Mouse (Mus musculus) MEL (cell line): ENCODE results near the gene Nek9. TPM values are rescaled to one million over a fixed set of nuclear protein-coding genes. Genes with fewer than 3 reads are reported as not detected.

Source experiments
- DNase-seq: peaks from one replicate; pipeline ENCODE4 v3.0.0; 2011; ENCODE audit warnings: low read depth, low spot score
- H3K27ac ChIP-seq: 2 replicates; pipeline ENCODE4 v1.5.1; 2012; ENCODE audit warnings: low read depth, mild to moderate bottlenecking, control low read depth, low read length, moderate library complexity; ENCODE audit not compliant: control insufficient read depth
- H3K27me3 ChIP-seq, 2 experiments: fragments of 150-350 bp in 1 of 2; sonication (generic) in 1 of 2; 2 replicates each; pipeline ENCODE4 v1.6.1; 2012; ENCODE audit warnings: low read length in 2 of 2, mild to moderate bottlenecking in 2 of 2, improper control_type of control experiment in 1 of 2, moderate library complexity in 1 of 2; ENCODE audit not compliant: insufficient read depth in 2 of 2, control insufficient read depth in 1 of 2
- H3K36me3 ChIP-seq, 2 experiments: 2 replicates each; pipeline ENCODE4 v1.6.1; 2012 to 2014; ENCODE audit warnings: low read length in 2 of 2, improper control_type of control experiment in 1 of 2, inconsistent platforms in 1 of 2, mild to moderate bottlenecking in 1 of 2; ENCODE audit not compliant: insufficient read depth in 2 of 2, control insufficient read depth in 1 of 2
- H3K4me1 ChIP-seq, 2 experiments: fragments of 150-350 bp in 1 of 2; sonication (generic) in 1 of 2; 2 replicates each; pipeline ENCODE4 v1.6.1; 2012; ENCODE audit warnings: low read length in 2 of 2, improper control_type of control experiment in 1 of 2, mild to moderate bottlenecking in 1 of 2; ENCODE audit not compliant: insufficient read depth in 2 of 2, control insufficient read depth in 1 of 2
- H3K4me3 ChIP-seq, 2 experiments: fragments of 150-350 bp in 1 of 2; sonication (generic) in 1 of 2; 2 replicates each; pipeline ENCODE4 v1.5.1; 2012; ENCODE audit warnings: low read depth in 2 of 2, low read length in 2 of 2, mild to moderate bottlenecking in 2 of 2, moderate library complexity in 2 of 2, control low read depth in 1 of 2, improper control_type of control experiment in 1 of 2; ENCODE audit not compliant: control insufficient read depth in 1 of 2, insufficient read depth in 1 of 2
- H3K79me2 ChIP-seq: 2 replicates; pipeline ENCODE4 v1.6.1; 2012; ENCODE audit warnings: mild to moderate bottlenecking, low read length, moderate library complexity; ENCODE audit not compliant: control insufficient read depth, poor library complexity, insufficient read depth
- H3K9ac ChIP-seq: 2 replicates; pipeline ENCODE4 v1.6.1; 2012; ENCODE audit warnings: low read depth, mild to moderate bottlenecking, control low read depth, low read length, moderate library complexity; ENCODE audit not compliant: control insufficient read depth, poor library complexity, severe bottlenecking
- H3K9me3 ChIP-seq: fragments of 150-350 bp; sonication (generic); replicated peaks from 2 replicates; pipeline ENCODE4 v1.6.1; 2012; ENCODE audit warnings: mild to moderate bottlenecking, low read length, improper control_type of control experiment, moderate library complexity; ENCODE audit not compliant: insufficient read depth
- BHLHE40 ChIP-seq: IDR thresholded peaks from 2 replicates; pipeline ENCODE4 v1.6.1; 2012; ENCODE audit warnings: low read depth, mild to moderate bottlenecking, inconsistent platforms, low read length, improper control_type of control experiment, borderline replicate concordance
- CHD1 ChIP-seq: IDR thresholded peaks from 2 replicates; pipeline ENCODE4 v1.6.1; 2012; ENCODE audit warnings: low read depth, mild to moderate bottlenecking, inconsistent platforms, low read length, improper control_type of control experiment
- CHD2 ChIP-seq: IDR thresholded peaks from 2 replicates; pipeline ENCODE4 v1.6.1; 2011; ENCODE audit warnings: low read length, improper control_type of control experiment
- E2F4 ChIP-seq: IDR thresholded peaks from 2 replicates; pipeline ENCODE4 v1.6.1; 2011; ENCODE audit warnings: low read depth, low read length, improper control_type of control experiment, borderline replicate concordance
- ELF1 ChIP-seq: IDR thresholded peaks from 2 replicates; pipeline ENCODE4 v1.6.1; 2014; ENCODE audit warnings: low read depth, mild to moderate bottlenecking, inconsistent platforms, low read length, improper control_type of control experiment, moderate library complexity
- EP300 ChIP-seq, 2 experiments: IDR thresholded peaks; 2 replicates each; pipeline ENCODE4 v1.6.1; 2011; ENCODE audit warnings: improper control_type of control experiment in 2 of 2, low read length in 2 of 2, low read depth in 1 of 2, mild to moderate bottlenecking in 1 of 2
- ETS1 ChIP-seq: IDR thresholded peaks from 2 replicates; pipeline ENCODE4 v1.6.1; 2012; ENCODE audit warnings: low read depth, mild to moderate bottlenecking, inconsistent platforms, low read length, improper control_type of control experiment, moderate library complexity
- GABPA ChIP-seq: IDR thresholded peaks from 2 replicates; pipeline ENCODE4 v1.6.1; 2012; ENCODE audit warnings: low read depth, mild to moderate bottlenecking, inconsistent platforms, low read length, improper control_type of control experiment, moderate library complexity
- HCFC1 ChIP-seq: IDR thresholded peaks from 2 replicates; pipeline ENCODE4 v1.6.1; 2012; ENCODE audit warnings: low read depth, mild to moderate bottlenecking, inconsistent platforms, low read length, improper control_type of control experiment, moderate library complexity
- JUND ChIP-seq: IDR thresholded peaks from 2 replicates; pipeline ENCODE4 v1.6.1; 2011; ENCODE audit warnings: low read depth, mild to moderate bottlenecking, improper control_type of control experiment, low read length
- MAX ChIP-seq: IDR thresholded peaks from 2 replicates; pipeline ENCODE4 v1.6.1; 2011; ENCODE audit warnings: low read length, improper control_type of control experiment
- MXI1 ChIP-seq: IDR thresholded peaks from 2 replicates; pipeline ENCODE4 v1.6.1; 2011; ENCODE audit warnings: mild to moderate bottlenecking, low read depth, low read length, improper control_type of control experiment
- MYB ChIP-seq: IDR thresholded peaks from 2 replicates; pipeline ENCODE4 v1.6.1; 2011; ENCODE audit warnings: mild to moderate bottlenecking, low read depth, low read length, improper control_type of control experiment
- MYC ChIP-seq: IDR thresholded peaks from 2 replicates; pipeline ENCODE4 v1.6.1; 2011; ENCODE audit warnings: low read depth, mild to moderate bottlenecking, low read length, improper control_type of control experiment, moderate library complexity
- NELFE ChIP-seq: IDR thresholded peaks from 2 replicates; pipeline ENCODE4 v1.6.1; 2011; ENCODE audit warnings: low read depth, low read length, improper control_type of control experiment
- NRF1 ChIP-seq: IDR thresholded peaks from 2 replicates; pipeline ENCODE4 v1.6.1; 2014; ENCODE audit warnings: low read depth, mild to moderate bottlenecking, inconsistent platforms, low read length, improper control_type of control experiment, moderate library complexity; ENCODE audit not compliant: poor library complexity, insufficient read depth, severe bottlenecking
- POLR2A ChIP-seq, 2 experiments: IDR thresholded peaks; 2 replicates each; pipeline ENCODE4 v1.6.1; 2011 to 2012; ENCODE audit warnings: low read length in 2 of 2, mild to moderate bottlenecking in 2 of 2, control low read depth in 1 of 2, improper control_type of control experiment in 1 of 2, low read depth in 1 of 2, moderate library complexity in 1 of 2; ENCODE audit not compliant: control insufficient read depth in 1 of 2, insufficient read depth in 1 of 2, poor library complexity in 1 of 2
- POLR2AphosphoS2 ChIP-seq: IDR thresholded peaks from 2 replicates; pipeline ENCODE4 v1.6.1; 2011; ENCODE audit warnings: low read length, improper control_type of control experiment
- RAD21 ChIP-seq: IDR thresholded peaks from 2 replicates; pipeline ENCODE4 v1.6.1; 2011; ENCODE audit warnings: mild to moderate bottlenecking, low read depth, low read length, improper control_type of control experiment
- RCOR1 ChIP-seq: IDR thresholded peaks from 2 replicates; pipeline ENCODE4 v1.6.1; 2012; ENCODE audit warnings: low read depth, mild to moderate bottlenecking, inconsistent platforms, low read length, improper control_type of control experiment
- SIN3A ChIP-seq: IDR thresholded peaks from 2 replicates; pipeline ENCODE4 v1.6.1; 2012; ENCODE audit warnings: low read length, improper control_type of control experiment, inconsistent platforms
- SMC3 ChIP-seq: IDR thresholded peaks from 2 replicates; pipeline ENCODE4 v1.6.1; 2011; ENCODE audit warnings: low read depth, low read length, improper control_type of control experiment
- TAL1 ChIP-seq: IDR thresholded peaks from 2 replicates; pipeline ENCODE4 v1.6.1; 2012; ENCODE audit warnings: mild to moderate bottlenecking, inconsistent platforms, low read length, moderate library complexity, mixed read lengths
- TCF12 ChIP-seq: IDR thresholded peaks from 2 replicates; pipeline ENCODE4 v1.6.1; 2014; ENCODE audit warnings: low read depth, mild to moderate bottlenecking, inconsistent platforms, low read length, improper control_type of control experiment, moderate library complexity
- UBTF ChIP-seq: IDR thresholded peaks from 2 replicates; pipeline ENCODE4 v1.6.1; 2012; ENCODE audit warnings: low read depth, mild to moderate bottlenecking, inconsistent platforms, low read length, improper control_type of control experiment, moderate library complexity, borderline replicate concordance; ENCODE audit not compliant: insufficient read depth
- USF2 ChIP-seq, 2 experiments: IDR thresholded peaks; 2 replicates each; pipeline ENCODE4 v1.6.1; 2011 to 2012; ENCODE audit warnings: improper control_type of control experiment in 2 of 2, low read length in 2 of 2, borderline replicate concordance in 1 of 2, inconsistent platforms in 1 of 2, low read depth in 1 of 2, mild to moderate bottlenecking in 1 of 2; ENCODE audit not compliant: insufficient read depth in 1 of 2
- ZKSCAN1 ChIP-seq: IDR thresholded peaks from 2 replicates; pipeline ENCODE4 v1.6.1; 2012; ENCODE audit warnings: low read depth, mild to moderate bottlenecking, inconsistent platforms, low read length, improper control_type of control experiment, moderate library complexity
- ZMIZ1 ChIP-seq: IDR thresholded peaks from 2 replicates; pipeline ENCODE4 v1.6.1; 2012; ENCODE audit warnings: low read depth, mild to moderate bottlenecking, inconsistent platforms, low read length, improper control_type of control experiment, moderate library complexity
- ZNF384 ChIP-seq: IDR thresholded peaks from 2 replicates; pipeline ENCODE4 v1.6.1; 2012; ENCODE audit warnings: low read depth, mild to moderate bottlenecking, inconsistent platforms, low read length, improper control_type of control experiment
- polyA plus RNA-seq, 2 experiments: library from polyadenylated mRNA; stranded (reverse) in 1 of 2; unstranded in 1 of 2; fragments of >175 nt in 1 of 2; fragments of >200 nt in 1 of 2; gene quantifications; 2 replicates each; pipeline versions ENCODE4 v1.2.1 to v1.2.4; 2012; ENCODE audit warnings: low replicate concordance in 2 of 2, low read depth in 1 of 2; ENCODE audit not compliant: insufficient read length in 2 of 2, insufficient read depth in 1 of 2, missing spikeins in 1 of 2
- total RNA-seq: library from RNA; depleted of rRNA; stranded (reverse); fragments of 300-350 nt; gene quantifications from 2 replicates; pipeline ENCODE4 v1.2.3, GENCODE M21; 2012

The Nek9 gene
- total and polyA plus RNA-seq, 3 experiments, result 23.4 to 32.2 TPM; not detected in 1

DNA sequence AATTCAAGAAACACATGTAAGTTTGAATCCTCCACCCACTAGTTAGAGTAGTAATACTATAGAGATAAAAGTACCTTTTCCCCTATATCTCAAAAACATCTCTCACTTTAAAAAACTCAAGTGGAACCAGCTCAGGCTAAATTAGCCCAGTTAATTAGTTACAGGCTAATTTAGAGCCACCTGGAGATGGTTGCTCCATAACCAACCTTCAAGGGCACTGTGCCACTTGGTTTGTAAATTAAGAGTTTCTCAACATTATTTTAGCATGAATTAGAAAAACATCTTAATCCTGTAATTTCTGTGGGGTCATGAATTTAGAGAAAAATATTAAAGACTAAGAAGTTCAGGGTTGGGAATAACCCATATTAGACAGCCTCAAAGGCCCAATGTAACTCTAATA is 47.6 kb downstream of the Nek9 start:
- H3K36me3 ChIP-seq, result peaks cover 0 to 9% of the 10 kb centered on the region in 2 experiments; a peak in 2 of 4 replicates
- H3K4me3 ChIP-seq, result no peak overlapping the region
- DNase-seq, result no peak
- H3K27ac ChIP-seq, result no peak overlapping the region
- peaks cover 5 to 8% of the 10 kb centered on the region in 2 experiments for H3K4me1 ChIP-seq
- no peaks in the 10 kb centered on the region for H3K9me3 ChIP-seq
- no peaks in the 10 kb centered on the region for H3K79me2 ChIP-seq
- TF ChIP-seq ZMIZ1 (no peak), MYC (no peak), ETS1 (no peak), CHD1 (no peak), POLR2A (IDR thresholded peaks at IDR 0.05; ENCODE audit: control insufficient read depth in 1 of 2, insufficient read depth in 1 of 2, low read depth in 1 of 2, low read length in 2 of 2, poor library complexity in 1 of 2) (no peak), POLR2AphosphoS2 (no peak), TCF12 (no peak), SMC3 (no peak), UBTF (no peak), SIN3A (no peak), JUND (no peak), MAX (no peak), MYB (no peak), BHLHE40 (no peak), MXI1 (no peak), E2F4 (no peak), TAL1 (no peak), ZKSCAN1 (no peak)
- H3K27me3 ChIP-seq, result no peaks in the 10 kb centered on the region; a peak in 1 of 4 replicates
- H3K9ac ChIP-seq, result no peak overlapping the region

DNA sequence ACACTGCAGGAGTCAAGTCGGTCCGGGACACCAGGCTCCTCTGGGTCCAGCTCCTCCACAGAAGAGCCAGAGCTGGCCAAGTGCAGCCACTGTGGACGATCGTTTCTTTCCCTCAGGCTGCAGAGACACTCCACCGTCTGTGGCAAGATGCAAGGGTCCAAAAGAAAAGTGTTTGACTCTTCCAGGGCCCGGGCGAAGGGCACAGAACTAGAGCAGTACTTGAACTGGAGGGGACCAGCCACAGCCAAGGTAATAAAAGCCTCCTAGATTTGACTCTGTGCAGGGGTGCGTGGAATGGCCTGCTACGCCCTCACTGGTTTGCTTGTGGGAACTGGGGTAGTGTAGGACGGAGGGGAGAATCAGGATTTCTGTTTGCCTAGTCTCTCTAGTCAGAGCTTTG is 48.5 kb downstream of the Nek9 start:
- Histone ChIP-seq H3K9ac (no peak overlapping the region), H3K4me3 (no peak overlapping the region), H3K79me2 (no peaks in the 10 kb centered on the region), H3K36me3 (peaks cover 0 to 9% of the 10 kb centered on the region in 2 experiments; a peak in 2 of 4 replicates), H3K27me3 (no peaks in the 10 kb centered on the region; a peak in 1 of 4 replicates), H3K9me3 (no peaks in the 10 kb centered on the region), H3K27ac (no peak overlapping the region), H3K4me1 (peaks cover 5 to 8% of the 10 kb centered on the region in 2 experiments)
- no peak for DNase-seq
- no peak for TF ChIP-seq USF2 (IDR thresholded peaks at IDR 0.05; ENCODE audit: borderline replicate concordance in 1 of 2, insufficient read depth in 1 of 2, low read depth in 1 of 2, low read length in 2 of 2)
- no peak for TF ChIP-seq CHD1
- no peak for TF ChIP-seq NRF1
- no peak for TF ChIP-seq SMC3
- no peak for TF ChIP-seq EP300 (IDR thresholded peaks at IDR 0.05; ENCODE audit: low read depth in 1 of 2, low read length in 2 of 2)
- no peak for TF ChIP-seq GABPA
- no peak for TF ChIP-seq POLR2A (IDR thresholded peaks at IDR 0.05; ENCODE audit: control insufficient read depth in 1 of 2, insufficient read depth in 1 of 2, low read depth in 1 of 2, low read length in 2 of 2, poor library complexity in 1 of 2)
- no peak for TF ChIP-seq ZNF384
- TF ChIP-seq BHLHE40, result no peak
- no peak for TF ChIP-seq ETS1
- TF ChIP-seq RAD21, result no peak
- no peak for TF ChIP-seq ZMIZ1
- TF ChIP-seq HCFC1, result no peak
- no peak for TF ChIP-seq ZKSCAN1
- no peak for TF ChIP-seq NELFE
- no peak for TF ChIP-seq RCOR1
- no peak for TF ChIP-seq E2F4
- no peak for TF ChIP-seq CHD2
- TF ChIP-seq ELF1, result no peak
